Mouse (Mus musculus) embryonic stem cell, embryonic (primary cell): ENCODE data around the gene Taf15.

Source experiments
- CTCF ChIA-PET, 4 experiments: fragments of 300-600 bp in 2 of 4; fragments of 350-600 bp in 2 of 4; sonication (Branson Sonifier 250); formaldehyde crosslinking; loops; one replicate each; lab custom pipeline; 2022; ENCODE audit warnings: inconsistent platforms in 2 of 4; lab: Charles Lee
- POLR2A ChIA-PET, 4 experiments: fragments of 300-600 bp in 2 of 4; fragments of 350-600 bp in 2 of 4; sonication (Branson Sonifier 250); formaldehyde crosslinking; loops; one replicate each; lab custom pipeline; 2022; ENCODE audit warnings: antibody characterized with exemption in 4 of 4, inconsistent platforms in 1 of 4; lab: Charles Lee

Taf15 gene

DNA sequence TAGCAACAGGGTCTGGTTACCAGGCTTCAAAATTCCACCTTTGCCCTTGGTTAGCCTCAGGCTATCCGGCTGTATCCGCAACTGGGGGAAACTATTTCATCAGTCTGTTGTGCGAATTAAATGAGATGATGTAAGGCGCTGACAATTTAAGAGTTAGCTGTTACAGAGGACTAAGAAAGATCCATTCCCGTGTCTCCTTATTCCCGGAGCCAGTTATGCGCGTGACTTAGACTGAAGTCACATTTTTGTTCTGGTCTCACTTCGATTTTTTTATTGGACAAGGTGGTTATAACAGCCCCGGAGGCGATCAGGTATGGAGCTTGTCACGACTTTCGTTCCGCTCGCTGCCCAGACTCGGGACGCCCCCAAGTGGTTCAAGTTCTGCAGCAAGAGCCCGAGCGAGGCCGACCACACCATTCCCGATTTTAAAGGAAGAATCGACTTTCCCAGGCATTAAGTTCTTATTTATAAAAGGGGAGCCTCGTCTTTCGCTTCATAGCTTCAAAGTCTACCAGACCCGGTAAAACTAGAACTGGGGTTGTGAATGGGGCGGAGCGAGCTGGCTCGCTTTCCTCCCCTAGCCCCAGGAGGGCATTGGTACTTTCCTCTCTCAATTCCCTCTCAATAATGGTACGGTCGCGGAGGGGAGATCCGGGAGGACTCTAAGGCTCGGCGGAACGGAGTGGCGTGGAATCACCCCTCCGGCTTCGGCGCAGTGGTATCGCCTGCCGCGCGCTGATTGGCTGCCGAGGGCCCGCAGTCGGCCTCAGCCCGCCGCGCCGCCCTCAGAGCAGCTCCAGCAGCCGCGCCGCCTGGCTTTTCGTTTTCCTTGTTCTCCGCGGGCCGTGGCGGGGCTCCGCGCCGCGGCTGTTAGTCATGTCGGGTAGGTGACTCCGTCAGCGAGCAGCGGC, at the start of gene Taf15:
TSS of gene Taf15 (plus strand) at position 763 of the 911 bp plus-strand sequence.
- ChIA-PET POLR2A (interaction anchor here (0.5 to 17.8 kb wide), 110 partner anchors 9 to 1346 kb away, joined by 3 to 563 read pairs (median 4); partner anchors contain the start of genes Ap2b1 (in 4 of the 4), Mmp28 (in 3 of the 4), Heatr6 (in 2 of the 4) and Rasl10b (in 2 of the 4)), CTCF (interaction anchor here (0.6 to 2.3 kb wide), 18 partner anchors 9 to 1909 kb away, joined by 3 to 34 read pairs (median 5); no protein-coding TSS in a partner anchor)

DNA sequence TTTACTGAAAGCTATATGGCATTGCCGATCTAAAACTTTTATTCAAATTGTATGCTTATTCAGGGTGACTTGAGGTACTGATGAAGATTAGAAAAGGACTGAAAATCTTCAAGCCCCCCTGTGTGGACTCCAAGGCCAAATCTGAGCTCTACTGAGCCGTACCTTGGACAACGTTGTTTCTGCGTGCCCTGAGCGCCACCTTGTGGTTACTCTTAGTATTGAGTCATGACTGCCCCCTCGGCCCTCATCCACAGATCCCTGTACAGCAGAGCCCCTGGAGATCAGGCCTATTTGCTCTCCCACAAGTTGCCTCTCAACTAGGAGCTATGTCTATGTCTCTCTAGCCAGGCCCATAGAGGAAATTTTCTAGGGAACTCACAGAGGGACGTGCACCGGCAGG, 48.2 kb upstream of the Taf15 start:
- ChIA-PET CTCF (interaction anchor here (0.6 to 1.6 kb wide), 33 partner anchors 9 to 586 kb away, joined by 3 to 9 read pairs (median 4); partner anchors contain the start of genes Rasl10b (in 2 of the 4), Ap2b1 (in 1 of the 4) and Taf15 (in 1 of the 4)), POLR2A (interaction anchor here in 3 of 4 experiments (0.8 to 2.0 kb wide), 8 partner anchors 8 to 154 kb away, joined by 3 to 7 read pairs (median 3); partner anchors contain the start of genes Ap2b1 (in 1 of the 3) and Taf15 (in 1 of the 3))

DNA sequence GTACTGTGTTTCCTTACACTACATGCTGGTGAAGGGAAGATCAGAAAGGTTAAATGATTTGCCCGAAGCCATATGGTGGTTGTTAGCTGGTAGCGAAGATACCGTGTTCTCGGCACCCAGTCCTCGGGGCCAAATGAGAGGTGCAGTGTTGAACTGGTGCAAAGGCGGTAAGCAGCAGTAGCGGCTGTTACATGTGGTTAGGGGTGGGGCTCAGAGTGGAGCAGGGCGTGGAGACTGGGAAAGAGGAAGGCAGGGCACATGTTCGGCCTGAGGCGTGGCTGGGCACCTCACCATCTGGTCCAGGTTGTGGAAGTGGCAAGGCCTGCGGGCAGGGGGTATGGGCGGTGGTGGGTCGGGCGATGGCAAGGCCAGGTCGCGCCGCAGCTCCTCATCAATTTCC, 45.9 kb upstream of the Taf15 start:
- CTCF ChIA-PET = interaction anchor here in 2 of 4 experiments (0.9 to 3.1 kb wide), 4 partner anchors 10 to 94 kb away, joined by 3 to 11 read pairs (median 3); partner anchors contain the start of gene Rasl10b (in 1 of the 2)
- POLR2A ChIA-PET = interaction anchor here in 2 of 4 experiments (0.8 to 2.7 kb wide), 18 partner anchors 9 to 156 kb away, joined by 3 to 11 read pairs (median 4); partner anchors contain the start of genes Ap2b1 (in 2 of the 2), Taf15 (in 2 of the 2) and Pex12 (in 1 of the 2)

DNA sequence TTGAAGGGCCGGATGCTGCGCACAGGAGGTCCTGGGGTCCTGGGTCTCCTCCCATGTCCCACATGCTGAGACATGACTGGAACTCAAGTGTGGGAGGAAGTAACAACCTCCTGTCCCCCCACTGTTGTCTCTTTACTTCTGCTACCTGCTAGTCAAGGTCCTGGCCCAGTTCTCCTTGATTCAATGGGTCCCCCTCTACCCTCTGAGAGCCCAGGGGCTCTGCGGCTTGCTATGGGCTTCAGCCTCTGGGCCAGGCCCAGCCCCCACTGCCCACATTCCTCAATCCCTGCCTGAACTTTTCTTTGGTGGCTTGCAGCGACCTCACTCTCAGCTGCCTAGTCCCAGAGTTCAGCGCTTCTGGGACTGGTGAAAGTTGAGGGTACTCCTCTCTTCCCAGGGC, 43.5 kb upstream of the Taf15 start, which contains the start of gene Gas2l2:
TSS of gene Gas2l2 (minus strand) at position 101 of the 400 bp plus-strand sequence.
- ChIA-PET POLR2A (interaction anchor here in 3 of 4 experiments (0.8 to 1.7 kb wide), 4 partner anchors 8 to 158 kb away, joined by 3 to 7 read pairs (median 4); no protein-coding TSS in a partner anchor), CTCF (interaction anchor here in 1 of 4 experiments (3.1 kb wide), 1 partner anchor 11 kb away, joined by 11 read pairs; no protein-coding TSS in a partner anchor)

DNA sequence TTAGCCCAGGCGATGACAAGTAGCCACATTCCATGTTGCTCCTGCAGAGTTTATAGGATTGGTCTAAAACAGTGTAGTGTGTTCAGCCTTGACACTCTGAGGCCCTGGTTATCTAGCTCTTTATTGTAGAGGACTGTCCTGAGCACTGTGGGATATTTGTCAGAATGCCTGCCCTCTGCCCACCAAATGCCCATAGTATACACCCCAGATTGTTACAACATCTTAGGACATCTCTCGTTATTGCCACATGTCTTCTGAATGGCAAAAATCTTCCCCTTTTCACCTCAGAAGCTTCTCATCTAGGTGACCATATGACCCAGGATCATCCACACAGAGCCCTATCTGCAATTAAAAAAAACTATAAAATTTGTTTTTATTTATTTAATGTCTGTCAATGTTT, 40.4 kb upstream of the Taf15 start:
- ChIA-PET POLR2A (interaction anchor here in 1 of 4 experiments (1.1 kb wide), 1 partner anchor 321 kb away, joined by 3 read pairs; the partner anchor contains the start of gene Heatr6), CTCF (interaction anchor here in 1 of 4 experiments (0.9 kb wide), 1 partner anchor 10 kb away, joined by 4 read pairs; no protein-coding TSS in a partner anchor)

DNA sequence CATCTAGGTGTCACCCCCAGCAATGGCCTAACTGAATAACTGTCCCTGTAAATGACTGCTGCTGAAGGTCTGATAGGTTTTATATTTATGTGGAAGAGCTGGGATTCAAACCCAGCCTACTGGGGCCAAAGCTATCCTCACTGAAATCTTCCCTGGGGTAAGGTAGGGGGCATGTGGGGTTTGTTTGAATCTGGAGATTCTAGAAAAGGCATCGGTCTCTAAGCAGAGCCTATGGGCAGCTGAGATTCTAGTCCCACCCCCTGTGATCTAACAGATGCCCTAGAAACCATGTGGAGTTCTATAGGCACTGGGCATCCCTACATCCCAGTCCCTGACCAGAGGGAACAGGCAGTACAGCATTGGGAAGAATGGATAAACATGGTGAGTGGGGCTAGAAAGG, 35.5 kb upstream of the Taf15 start, which contains the start of gene 1700020L24Rik:
TSS of gene 1700020L24Rik (plus strand) at position 301 of the 400 bp plus-strand sequence.
- ChIA-PET CTCF (interaction anchor here in 1 of 4 experiments (1.0 to 1.6 kb wide), 2 partner anchors 16 to 68 kb away, joined by 3 to 6 read pairs; no protein-coding TSS in a partner anchor), POLR2A (interaction anchor here in 1 of 4 experiments (1.4 to 2.1 kb wide), 2 partner anchors 16 to 38 kb away, joined by 4 to 5 read pairs; no protein-coding TSS in a partner anchor)

DNA sequence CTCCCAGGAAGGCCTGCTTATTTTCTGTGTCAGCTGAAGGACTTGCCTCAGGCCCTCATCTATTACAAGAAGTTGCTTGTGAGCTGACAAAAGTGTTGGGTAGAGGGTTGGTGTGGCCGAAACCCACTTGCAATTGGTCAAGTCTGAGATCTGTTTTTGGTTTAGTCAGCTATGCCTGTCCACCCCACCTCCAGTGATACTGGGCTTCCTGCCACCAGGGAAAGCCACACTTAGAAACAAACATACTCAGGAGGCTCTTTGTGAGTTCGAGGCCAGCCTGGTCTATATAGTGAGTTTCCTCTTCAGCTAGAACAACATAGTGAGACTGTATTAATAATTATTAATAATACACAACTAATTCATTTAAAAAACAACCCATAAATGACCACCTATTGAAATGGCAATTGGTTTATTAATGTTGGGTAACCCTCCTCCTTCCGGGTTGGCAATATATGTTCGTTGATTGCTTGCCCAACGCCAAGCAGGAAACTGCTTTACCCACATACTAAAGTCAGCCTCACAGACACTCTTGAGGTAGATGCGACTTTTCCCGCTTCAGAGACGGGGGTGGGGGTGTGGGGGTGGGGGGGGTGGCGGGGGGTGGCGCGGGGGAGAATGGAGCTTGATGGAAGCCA, 33.3 kb upstream of the Taf15 start:
- ChIA-PET POLR2A (interaction anchor here (1.0 to 30.5 kb wide), 9 partner anchors 11 to 148 kb away, joined by 3 to 563 read pairs (median 4); partner anchors contain the start of genes Taf15 (in 3 of the 4) and Gas2l2 (in 1 of the 4)), CTCF (interaction anchor here (0.7 to 5.5 kb wide), 32 partner anchors 11 to 156 kb away, joined by 3 to 34 read pairs (median 4); partner anchors contain the start of genes Taf15 (in 3 of the 4), Ap2b1 (in 1 of the 4), Gas2l2 (in 1 of the 4) and Mmp28 (in 1 of the 4))

DNA sequence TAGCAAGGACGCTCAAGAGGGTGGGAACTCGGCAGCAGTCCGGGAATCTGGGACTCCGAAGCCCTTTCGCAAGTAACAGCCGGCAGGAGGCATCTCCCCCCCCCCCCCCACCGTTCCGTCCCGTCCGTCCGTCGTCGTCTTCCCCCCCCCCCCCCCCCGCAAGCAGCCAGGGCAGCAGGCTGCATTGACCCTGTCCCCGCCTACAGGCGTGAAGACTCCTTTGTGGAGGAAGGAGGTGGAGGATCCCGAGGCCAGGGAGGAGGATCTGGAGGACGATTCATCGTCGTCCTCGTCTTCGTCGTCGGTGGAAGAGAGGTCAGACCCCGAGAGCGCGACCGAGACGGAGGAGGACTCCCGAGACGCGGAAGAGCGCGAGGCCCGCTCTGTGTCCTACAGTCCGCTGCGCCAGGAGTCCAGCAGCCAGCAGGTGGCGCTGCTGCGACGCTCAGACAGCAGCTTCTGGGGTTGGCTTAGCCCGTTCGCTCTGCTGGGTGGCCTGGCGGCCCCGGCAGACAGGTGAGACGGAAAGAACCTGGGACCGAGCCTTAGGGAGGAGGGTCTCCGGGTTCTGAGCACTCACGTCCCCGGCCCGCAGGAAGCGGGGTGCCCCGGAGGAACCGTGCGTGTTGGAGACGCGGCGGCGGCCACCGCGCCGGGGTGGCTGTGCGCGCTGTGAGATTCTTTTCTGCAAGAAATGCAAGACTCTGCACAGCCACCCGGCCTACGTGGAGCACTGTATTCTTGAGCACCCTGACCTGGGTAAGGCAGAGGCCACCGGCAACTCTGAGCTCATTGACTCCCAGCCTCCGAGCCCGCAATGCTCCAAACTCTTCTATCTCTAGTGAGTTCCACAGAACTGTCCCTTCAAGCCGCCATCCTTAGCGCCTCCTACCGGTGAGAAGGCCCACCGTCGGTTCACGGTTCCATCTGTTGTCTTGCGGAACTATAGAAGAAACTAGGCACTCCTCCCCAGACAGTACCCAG, 32.5 kb upstream of the Taf15 start:
- ChIA-PET POLR2A (interaction anchor here (0.7 to 30.5 kb wide), 13 partner anchors 9 to 138 kb away, joined by 3 to 563 read pairs (median 4); partner anchors contain the start of genes Taf15 (in 3 of the 4), Gas2l2 (in 1 of the 4) and Pex12 (in 1 of the 4)), CTCF (interaction anchor here (0.6 to 5.5 kb wide), 36 partner anchors 10 to 594 kb away, joined by 3 to 34 read pairs (median 4); partner anchors contain the start of genes Taf15 (in 3 of the 4), Ap2b1 (in 1 of the 4), Gas2l2 (in 1 of the 4) and Mmp28 (in 1 of the 4))

DNA sequence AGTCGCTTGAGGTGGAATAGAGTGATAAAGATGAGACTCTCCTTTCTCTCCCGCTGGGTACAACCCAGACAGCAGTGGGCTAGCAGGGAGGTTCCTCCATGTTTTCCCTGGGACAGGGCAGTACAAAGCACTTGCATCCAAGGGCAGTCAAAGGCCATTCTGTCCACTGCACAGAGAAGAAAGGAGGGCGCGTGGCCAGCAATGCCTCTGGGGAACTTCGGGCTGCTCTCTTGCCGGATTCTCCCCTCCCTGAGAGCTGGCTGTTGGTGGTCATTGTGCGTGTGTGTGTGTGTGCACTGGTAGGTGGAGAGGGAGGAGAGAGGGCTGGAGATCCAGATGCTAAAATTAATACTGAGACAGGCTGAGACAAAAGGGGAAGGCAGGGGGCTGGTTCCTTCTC, 31.7 kb upstream of the Taf15 start:
- ChIA-PET CTCF (interaction anchor here in 3 of 4 experiments (1.3 to 5.5 kb wide), 13 partner anchors 8 to 142 kb away, joined by 3 to 34 read pairs (median 6); partner anchors contain the start of genes Taf15 (in 3 of the 3) and Ap2b1 (in 1 of the 3)), POLR2A (interaction anchor here (0.5 to 30.5 kb wide), 13 partner anchors 8 to 139 kb away, joined by 3 to 563 read pairs (median 4); partner anchors contain the start of genes Taf15 (in 3 of the 4), Gas2l2 (in 1 of the 4) and Pex12 (in 1 of the 4))

DNA sequence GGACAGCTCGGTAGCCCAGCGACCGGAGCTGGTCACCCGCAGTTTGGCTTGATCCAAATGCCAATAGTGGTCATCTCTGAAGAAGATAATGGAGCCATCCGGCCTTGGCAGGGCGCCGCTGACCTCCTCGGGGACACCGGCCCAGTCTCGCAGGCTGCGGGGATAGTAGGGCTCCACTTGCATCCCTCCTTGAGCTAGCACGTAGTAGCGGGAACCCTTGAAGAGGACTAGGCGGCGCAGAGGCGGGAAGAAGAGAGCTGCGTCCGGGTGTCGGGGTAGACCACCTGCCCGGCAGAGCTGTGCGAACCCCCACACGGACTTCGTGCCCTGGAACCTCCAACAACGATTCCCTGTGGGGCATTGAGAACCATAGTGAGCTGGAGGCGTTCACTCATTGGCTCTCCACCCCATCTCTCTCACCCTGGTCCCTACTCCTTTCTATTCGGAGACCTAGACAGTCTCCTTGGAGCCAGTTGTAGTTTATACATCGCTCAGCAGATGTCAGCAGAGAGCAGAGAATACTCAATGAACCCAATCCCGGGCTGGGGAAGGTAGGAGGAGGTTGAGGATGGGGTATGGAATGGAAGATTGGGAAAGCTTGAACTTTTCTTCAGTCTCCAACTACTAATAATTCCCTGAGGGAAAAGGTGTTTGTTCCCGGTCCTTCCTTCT, 30.2 kb upstream of the Taf15 start:
- POLR2A ChIA-PET = interaction anchor here (0.8 to 30.5 kb wide), 16 partner anchors 9 to 171 kb away, joined by 3 to 563 read pairs (median 4); partner anchors contain the start of genes Taf15 (in 4 of the 4), Mmp28 (in 2 of the 4) and Ap2b1 (in 1 of the 4)
- CTCF ChIA-PET = interaction anchor here (0.5 to 5.5 kb wide), 24 partner anchors 10 to 528 kb away, joined by 3 to 34 read pairs (median 4); partner anchors contain the start of gene Taf15 (in 3 of the 4)

DNA sequence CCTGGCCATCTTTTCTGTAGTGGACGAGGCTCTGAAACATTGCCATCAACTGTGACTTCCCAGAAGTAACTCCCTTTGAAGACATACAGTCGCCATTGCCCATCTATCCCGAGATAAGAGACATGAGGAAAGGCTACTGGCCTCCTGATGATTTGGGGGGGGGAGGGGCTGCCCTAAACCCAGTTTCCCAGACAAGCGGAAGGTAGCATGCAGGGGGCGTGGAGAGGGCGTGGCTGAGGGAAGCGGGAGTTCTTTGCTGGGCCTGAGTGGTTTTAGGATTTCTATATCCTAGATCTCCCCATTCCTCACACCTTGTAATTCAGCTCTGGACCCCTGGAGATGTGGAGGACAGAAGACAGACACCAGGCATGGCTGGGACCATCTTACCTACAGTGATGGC, 29.1 kb upstream of the Taf15 start:
- CTCF ChIA-PET = interaction anchor here in 3 of 4 experiments (0.7 to 5.5 kb wide), 9 partner anchors 14 to 529 kb away, joined by 3 to 34 read pairs (median 4); partner anchors contain the start of gene Taf15 (in 2 of the 3)
- POLR2A ChIA-PET = interaction anchor here in 3 of 4 experiments (0.8 to 30.5 kb wide), 7 partner anchors 12 to 58 kb away, joined by 3 to 563 read pairs (median 5); partner anchors contain the start of genes Taf15 (in 3 of the 3) and Mmp28 (in 1 of the 3)

DNA sequence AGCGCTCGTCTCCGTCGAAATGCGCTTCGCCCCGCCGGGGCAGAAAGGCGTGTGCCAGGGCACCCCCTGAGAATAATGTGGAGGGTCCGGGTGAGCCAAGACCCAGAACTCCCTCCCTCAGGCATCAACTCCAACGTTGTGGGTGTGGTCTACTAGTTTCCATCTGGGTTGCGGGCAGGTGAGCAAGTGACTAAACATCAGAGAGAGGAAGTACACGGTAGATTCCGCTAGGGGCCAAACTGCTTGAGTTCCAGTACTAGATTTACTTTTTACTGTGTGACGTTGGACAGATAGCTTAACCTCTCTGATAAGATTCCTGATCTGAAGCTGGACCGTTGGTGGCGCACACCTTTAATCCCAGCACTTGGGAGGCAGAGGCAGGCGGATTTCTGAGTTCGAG, 27.9 kb upstream of the Taf15 start:
- CTCF ChIA-PET = interaction anchor here in 2 of 4 experiments (0.6 to 1.7 kb wide), 6 partner anchors 10 to 111 kb away, joined by 3 to 12 read pairs (median 3); partner anchors contain the start of gene Taf15 (in 1 of the 2)
- POLR2A ChIA-PET = interaction anchor here in 3 of 4 experiments (0.8 to 30.5 kb wide), 8 partner anchors 13 to 44 kb away, joined by 3 to 563 read pairs (median 4); partner anchors contain the start of genes Taf15 (in 3 of the 3) and Mmp28 (in 1 of the 3)

DNA sequence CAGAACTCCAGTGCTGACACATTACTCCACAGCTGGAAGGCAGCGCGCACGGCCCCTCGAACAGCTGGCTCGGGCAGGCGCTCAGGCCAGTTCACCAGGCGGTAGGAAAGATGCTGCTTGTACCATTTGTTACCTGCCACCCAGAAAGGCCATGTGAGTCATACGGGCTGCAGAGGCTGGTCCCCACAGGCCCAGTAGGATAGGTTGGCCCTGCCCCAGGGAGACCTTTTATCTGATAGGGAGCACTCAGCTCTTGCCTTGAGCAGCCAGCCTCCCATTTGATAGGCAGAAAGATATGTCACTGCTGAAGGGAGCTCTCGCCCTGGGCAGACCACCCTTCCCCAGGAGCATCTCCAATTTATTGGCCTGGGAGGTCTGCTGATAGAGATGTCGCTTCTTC, 25.3 kb upstream of the Taf15 start:
- POLR2A ChIA-PET = interaction anchor here in 3 of 4 experiments (1.0 to 30.5 kb wide), 11 partner anchors 9 to 149 kb away, joined by 3 to 563 read pairs (median 4); partner anchors contain the start of genes Taf15 (in 3 of the 3), Ap2b1 (in 2 of the 3) and Mmp28 (in 2 of the 3)
- CTCF ChIA-PET = interaction anchor here in 1 of 4 experiments (2.5 kb wide), 1 partner anchor 25 kb away, joined by 6 read pairs; the partner anchor contains the start of gene Taf15
